Mouse (Mus musculus): ENCODE data around the gene Kcnk6.
"Not testable (repeated sequence)": the region's sequence is repeated elsewhere in the genome, so short reads cannot be mapped to it uniquely, and the experiment has no call there.

Kcnk6 gene

GRCm38 (mm10) chr7:29246619-29247313 lies 14.5 kb upstream of the Kcnk6 start:
- no peak for DNase-seq (ENCODE audit: low spot score in 2 of 2)

GRCm38 (mm10) chr7:29246015-29246414 lies 13.7 kb upstream of the Kcnk6 start:
- no peak for DNase-seq (ENCODE audit: low spot score in 2 of 2)

DNA sequence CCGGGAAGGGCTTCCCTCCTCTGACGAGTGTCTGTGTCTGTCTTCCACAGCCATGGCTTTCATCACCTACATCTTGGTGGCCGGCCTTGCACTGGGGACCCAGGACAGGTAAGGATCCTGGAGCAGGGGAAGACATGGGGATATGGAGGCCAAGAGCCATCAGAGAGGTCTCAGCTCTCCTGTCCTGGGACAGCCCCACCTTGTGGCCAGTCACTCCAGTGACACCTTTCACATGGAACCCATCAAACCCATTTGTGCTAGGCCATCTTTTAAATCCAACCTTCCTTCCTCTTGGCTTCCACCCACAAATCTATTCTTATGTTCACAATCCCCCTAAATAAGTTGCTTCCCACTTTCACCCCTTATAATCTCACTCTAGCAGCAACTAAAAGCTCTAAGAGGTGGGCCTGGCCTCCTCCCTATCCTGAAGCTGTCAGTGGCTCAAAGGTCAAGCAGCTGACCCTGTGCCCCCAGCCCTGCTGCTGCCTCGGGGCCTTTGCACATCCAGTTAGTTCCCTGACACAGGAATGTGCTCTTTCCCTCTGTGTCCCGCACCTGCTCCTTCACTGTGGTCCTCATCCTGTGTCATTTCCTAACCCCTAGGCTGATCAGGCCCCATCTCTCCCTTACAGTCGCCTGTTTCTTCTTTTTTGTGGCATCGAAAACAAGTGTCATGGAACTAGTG lies 12.6 kb upstream of the Kcnk6 start:
- no peak for DNase-seq (ENCODE audit: low spot score in 2 of 2)

DNA sequence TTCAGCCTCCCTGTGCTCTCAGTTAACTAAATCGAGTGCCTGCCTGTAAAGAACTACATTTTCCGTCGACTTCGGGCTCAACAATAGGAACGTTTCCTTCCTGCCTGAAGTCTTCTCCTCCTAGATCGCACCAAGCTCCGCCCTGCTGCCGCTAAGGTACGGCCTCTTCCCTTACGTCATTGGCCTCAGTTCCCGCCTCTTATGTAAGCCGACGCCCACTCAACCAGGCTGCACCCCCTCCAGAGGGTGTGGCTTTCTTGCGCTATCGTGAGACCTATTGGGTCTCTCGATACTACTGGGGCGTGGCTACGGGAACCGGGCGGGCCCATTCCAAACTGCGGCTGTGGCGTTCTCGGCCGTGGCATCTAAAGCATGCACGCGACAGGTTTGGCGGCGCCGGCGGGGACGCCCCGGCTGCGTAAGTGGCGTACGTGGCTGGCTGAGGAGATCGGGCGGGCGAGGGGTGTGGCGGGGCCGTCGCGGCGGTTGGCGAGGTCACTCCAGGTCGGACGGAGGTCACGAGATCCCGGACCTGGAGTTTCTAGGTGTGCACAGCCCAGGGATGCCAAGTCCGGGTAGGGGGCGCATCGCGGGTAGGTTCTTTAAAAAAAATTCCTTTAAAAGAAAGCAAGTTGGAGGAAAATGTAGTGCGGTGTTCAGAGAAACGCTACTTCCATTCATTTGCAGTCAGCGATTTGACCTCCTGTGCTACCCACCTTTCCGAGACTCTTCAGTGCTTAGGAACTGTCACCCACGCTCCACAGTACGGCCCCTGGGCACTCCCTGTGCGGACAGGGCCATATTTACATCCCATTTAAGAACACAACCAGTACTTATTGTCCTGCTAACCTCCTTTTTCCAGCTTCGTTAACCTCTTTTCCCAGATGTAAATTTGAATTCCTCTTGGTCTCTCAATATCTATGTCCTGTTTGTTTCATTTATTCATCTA lies 6.0 kb upstream of the Kcnk6 start, which contains the start of gene Yif1b:
TSS of gene Yif1b (plus strand) at position 311 of the 949 bp plus-strand sequence.
- DNase-seq (ENCODE audit: low spot score in 2 of 2): peak; percentile 98 to 99

DNA sequence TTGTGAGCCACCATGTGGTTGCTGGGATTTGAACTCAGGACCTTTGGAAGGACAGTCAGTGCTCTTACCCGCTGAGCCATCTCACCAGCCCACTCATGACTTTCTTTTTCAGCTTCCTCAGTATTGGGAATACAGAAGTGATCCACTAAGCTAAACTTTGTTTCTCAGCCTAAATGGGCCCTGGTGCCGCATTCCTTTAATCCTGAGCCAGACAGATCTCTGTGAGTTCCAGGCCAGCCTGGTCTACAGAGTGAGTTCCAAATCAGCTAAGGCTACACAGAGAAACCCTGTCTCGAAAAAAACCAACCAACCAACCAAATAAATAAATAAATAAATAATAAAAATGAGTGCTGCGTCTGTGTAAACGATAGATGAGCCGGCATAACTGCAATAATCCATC lies 5.3 kb upstream of the Kcnk6 start:
- DNase-seq (ENCODE audit: low spot score in 2 of 2): not testable (repeated sequence)

GRCm38 (mm10) chr7:29236593-29236992 lies 4.3 kb upstream of the Kcnk6 start:
- DNase-seq (ENCODE audit: low spot score in 2 of 2): no peak

DNA sequence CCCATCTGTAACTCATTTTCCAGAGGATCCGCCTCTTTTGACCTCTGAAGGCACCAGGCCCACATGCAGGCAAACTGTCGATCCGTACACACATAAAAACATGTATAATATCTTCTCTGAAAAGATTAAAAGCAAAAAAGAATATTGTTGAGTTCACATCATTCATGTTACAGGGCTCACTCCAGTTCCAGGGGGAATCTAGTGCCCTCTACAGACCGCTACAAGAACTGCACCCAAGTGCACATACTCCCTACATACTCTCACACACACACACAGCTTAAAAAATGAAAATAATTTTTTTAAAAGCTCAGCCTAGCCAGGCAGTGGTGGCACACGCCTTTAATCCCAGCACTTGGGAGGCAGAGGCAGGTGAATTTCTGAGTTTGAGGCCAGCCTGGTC lies 2.3 kb upstream of the Kcnk6 start:
- no peak for DNase-seq (ENCODE audit: low spot score in 2 of 2)

GRCm38 (mm10) chr7:29233745-29234144 lies 1.4 kb upstream of the Kcnk6 start:
- DNase-seq (ENCODE audit: low spot score in 2 of 2): no peak

DNA sequence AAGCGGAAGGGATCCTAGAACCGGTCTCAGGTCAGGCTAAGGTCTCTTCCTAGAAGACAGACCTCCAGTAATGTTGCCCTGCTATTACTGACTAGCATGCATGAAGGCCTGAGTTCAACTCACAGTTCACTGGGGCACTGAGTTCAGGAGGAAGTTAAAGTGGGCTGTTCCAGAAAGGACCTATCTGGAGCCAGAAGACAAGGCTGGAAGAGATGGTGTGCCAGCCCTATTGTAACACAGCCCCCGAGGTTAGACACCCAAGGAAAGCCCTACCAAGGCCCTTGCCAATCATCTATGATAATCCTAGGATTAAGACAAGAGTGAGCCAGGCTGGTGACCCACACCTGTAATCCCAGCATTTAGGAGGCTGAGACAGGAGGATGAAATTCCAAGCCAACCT lies 798 bp downstream of the Kcnk6 start:
- DNase-seq (ENCODE audit: low spot score in 2 of 2): no peak

DNA sequence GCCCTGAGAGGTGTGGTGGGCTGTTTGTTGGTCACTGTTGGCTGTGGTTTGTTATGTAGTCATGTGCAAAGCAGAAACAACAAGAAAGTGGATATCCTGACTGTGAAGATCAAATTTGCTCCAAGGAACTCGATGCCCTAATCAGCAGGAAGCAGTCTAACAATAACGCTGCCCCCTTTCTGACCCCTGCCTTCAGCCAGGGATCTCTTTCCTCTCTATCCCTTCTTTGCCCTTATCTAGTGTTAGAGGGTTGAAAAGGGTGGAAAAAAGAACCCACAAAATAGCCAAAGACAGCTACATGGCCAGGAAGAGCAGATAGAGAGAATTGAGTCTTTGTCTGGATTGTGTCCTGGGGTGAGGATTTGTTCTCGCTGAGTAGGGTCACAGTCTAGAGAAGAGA lies 1.8 kb downstream of the Kcnk6 start:
- no peak for DNase-seq (ENCODE audit: low spot score in 2 of 2)

DNA sequence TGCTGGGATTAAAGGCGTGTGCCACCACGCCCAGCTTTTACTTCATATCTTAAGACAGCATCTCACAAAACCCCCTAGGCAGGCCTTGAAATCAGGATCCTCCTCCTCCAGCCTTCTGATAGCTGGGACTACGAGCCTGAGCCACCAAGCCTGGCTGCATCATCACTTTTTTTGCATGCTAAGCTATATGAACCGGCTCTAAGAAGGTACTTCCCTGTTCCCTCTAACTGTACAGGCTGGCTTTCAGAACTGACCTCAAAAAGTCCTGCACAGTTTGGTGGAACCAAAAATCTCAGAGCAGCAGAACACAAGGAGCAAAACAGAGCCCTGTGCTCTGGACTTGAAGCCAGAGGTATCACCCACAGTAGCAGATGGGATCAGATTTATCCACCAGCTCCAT lies 4.1 kb downstream of the Kcnk6 start:
- no peak for DNase-seq (ENCODE audit: low spot score in 2 of 2)

GRCm38 (mm10) chr7:29225520-29225919 lies 6.8 kb downstream of the Kcnk6 start:
- DNase-seq (ENCODE audit: low spot score in 2 of 2): no peak

DNA sequence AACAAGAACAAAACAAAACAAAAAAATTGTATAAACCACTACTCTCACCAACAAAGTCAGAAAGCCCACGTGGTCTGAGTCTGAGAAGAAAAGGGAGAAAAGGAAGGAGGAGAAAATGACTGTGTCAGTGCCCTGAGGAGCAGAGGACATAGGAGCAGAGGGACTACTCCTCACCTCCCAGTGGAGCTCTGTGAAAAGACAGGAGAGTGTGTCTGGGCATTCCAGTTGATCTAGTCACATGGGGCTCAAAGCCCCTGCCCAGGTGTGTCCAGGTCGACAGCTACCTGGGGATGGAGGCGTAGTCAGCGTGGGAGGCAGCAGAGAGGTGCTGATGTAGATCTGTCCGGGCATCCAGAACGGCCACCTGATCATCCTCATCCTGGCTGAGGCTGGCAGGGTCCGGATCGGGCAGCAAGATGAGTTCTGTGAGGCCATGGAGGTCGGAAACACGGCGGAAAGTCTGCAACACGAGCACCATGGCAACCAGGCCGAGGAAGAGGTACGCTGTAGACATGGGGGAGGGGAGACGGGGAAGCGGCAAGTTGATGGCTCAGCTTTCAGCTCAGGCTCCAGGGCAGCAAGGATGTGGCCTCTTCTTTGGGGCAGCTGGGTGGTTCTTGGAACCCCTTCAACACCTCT lies 7.4 kb downstream of the Kcnk6 start:
- DNase-seq (ENCODE audit: low spot score in 2 of 2): no peak

- no peak for DNase-seq (ENCODE audit: low spot score in 2 of 2)
Measured at GRCm38 (mm10) chr7:29214846-29215245, 17.5 kb downstream of the Kcnk6 start.

- DNase-seq (ENCODE audit: low spot score in 2 of 2): no peak
Measured at GRCm38 (mm10) chr7:29214236-29214635, 18.1 kb downstream of the Kcnk6 start.

GRCm38 (mm10) chr7:29213675-29214082 lies 18.6 kb downstream of the Kcnk6 start, which contains the start of gene Catsperg1:
TSS of gene Catsperg1 (minus strand) at chr7:29214035.
- DNase-seq (ENCODE audit: low spot score in 2 of 2): no peak

GRCm38 (mm10) chr7:29212775-29213560 lies 19.3 kb downstream of the Kcnk6 start:
- DNase-seq (ENCODE audit: low spot score in 2 of 2): not testable (repeated sequence)

- DNase-seq (ENCODE audit: low spot score in 2 of 2): no peak
Measured at GRCm38 (mm10) chr7:29212199-29212765, 20.0 kb downstream of the Kcnk6 start.

DNA sequence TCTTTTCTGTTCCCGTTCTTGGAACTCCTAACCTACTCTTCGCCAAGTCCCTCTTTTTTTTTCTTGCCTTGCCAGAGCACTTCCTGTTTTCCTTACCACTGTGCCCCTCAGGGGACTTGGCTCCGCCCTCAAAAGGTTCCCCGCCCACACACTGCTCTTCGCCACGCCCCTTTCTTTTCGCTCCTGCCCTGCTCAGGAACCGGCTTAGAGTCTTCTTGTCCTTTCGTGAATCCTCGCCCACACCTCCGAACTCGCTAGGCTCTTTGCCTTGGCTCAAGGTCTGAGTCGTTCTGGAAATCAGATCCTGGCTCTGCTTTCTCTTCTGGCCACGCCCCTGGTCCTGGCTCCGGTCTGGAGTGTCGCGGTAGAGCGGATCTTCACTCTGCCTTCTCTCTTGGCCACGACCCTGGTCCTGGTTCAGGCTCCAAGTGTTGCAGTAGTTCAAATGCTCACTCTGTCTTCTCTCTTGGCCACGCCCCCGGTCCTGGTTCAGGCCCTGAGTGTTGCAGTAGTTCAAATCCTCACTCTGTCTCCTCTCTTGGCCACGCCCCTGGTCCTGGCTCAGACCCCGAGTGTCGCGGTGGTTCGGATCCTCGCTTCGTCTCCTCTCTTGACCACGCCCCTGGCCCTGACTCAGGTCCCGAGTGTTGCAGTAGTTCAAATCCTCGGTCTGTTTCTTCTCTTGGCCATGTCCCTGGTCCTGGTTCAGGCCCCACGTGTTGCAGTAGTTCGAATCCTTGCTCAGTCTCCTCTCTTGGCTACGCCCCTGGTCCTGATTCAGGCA lies 20.7 kb downstream of the Kcnk6 start:
- DNase-seq (ENCODE audit: low spot score in 2 of 2): peak; percentile 89 to 92

DNA sequence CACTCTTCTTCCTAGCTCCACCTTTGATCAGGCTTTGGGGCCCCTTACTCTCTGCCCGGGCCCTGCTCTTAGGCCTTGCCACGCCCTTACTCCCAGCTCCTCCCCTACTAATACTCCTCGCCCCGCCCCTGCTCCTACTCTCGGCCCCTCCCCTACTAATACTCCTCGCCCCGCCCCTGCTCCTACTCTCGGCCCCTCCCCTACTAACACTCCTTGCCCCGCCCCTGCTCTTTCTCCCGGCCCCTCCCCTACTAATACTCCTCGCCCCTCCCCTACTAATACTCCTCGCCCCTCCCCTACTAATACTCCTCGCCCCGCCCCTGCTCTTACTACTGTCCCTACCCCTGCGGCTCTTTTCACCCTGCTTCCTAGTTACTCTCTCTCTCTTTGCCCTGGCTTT lies 21.3 kb downstream of the Kcnk6 start:
- DNase-seq (ENCODE audit: low spot score in 2 of 2): peak; percentile 54 to 61
